Mouse (Mus musculus) lung, postnatal 14 days (tissue): ENCODE measurements around the gene Mobp.

ENCODE experiments used
- DNase-seq: peaks from one replicate; pipeline ENCODE4 v3.0.0; 2021

Gene Mobp

DNA sequence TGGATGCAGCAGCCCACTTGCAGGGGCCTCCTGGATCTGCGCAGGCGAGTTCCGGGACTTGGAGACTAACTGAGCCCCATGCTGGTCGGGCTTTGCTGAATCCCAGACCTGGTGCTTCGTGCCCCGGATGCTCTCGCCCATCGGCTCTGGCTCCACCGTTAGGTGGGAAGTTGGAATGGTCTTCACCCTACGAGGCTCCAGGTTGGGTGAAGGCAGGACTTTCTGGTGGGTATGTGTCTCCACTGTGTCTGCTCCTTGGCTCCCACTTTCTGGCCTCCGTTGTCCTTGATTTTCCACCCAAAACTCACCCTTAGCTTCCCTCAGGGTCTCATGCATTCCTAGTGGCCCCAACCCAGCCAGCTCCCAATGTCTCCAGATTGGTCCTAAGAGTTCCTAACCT, 14.1 kb upstream of the Mobp start:
- no peak for DNase-seq

DNA sequence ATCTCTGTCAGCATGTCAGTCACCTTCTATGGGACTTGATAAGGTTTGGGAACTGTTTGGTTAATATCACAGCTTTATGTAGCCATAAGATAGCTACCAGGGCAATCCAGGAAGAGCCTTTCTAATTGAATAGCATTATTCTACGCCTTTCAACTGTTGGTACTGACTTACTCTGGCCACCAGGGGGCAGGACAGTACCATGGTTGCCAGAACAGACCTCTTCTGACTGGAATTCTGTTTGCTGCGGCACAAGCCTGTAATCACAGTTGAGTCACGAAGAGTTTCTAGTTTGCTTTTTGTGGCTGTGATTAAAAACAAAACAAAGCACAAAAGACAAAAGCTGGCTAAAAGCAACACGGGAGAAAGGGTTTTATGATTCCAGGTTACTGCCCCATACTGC, 8.9 kb upstream of the Mobp start:
- DNase-seq: peak; percentile 84

DNA sequence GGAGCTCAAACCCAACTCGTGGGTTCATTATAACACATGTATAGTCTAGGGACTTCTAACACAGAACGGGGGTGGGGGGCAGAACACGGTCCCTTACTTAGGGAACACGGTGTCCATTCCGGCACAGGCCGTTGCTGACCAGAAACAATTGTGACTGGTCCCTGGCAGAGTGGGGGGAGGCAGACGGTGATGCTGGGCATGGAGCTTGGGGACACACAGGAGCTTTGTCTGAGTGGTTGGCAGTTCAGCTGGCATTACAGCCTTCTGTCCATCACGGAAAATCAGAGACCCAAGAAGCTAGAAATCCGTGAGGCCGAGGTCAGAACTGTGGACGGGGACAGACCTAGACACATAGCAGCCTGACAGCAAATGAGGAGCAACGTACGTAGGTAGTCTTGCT, 5.0 kb upstream of the Mobp start:
- DNase-seq: no peak

DNA sequence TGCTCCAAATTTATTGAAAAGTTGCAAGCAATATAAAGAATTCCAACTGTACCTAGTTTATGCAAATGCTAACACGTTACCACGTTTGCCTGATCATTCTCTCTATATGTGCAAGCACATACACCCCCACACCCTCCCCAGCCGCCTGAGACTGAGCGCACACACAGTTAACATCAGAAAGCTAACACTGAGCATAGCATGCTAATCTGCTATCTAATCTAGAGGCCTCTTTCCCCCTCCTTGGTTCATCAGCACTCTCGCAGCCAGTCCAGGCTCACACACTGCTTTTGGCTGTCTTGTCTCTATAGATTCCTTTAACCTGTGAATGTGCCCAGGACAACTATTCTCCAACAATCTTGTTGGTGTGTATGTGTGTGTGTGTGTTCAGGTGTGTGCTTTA, 1.6 kb downstream of the Mobp start:
- DNase-seq: no peak

DNA sequence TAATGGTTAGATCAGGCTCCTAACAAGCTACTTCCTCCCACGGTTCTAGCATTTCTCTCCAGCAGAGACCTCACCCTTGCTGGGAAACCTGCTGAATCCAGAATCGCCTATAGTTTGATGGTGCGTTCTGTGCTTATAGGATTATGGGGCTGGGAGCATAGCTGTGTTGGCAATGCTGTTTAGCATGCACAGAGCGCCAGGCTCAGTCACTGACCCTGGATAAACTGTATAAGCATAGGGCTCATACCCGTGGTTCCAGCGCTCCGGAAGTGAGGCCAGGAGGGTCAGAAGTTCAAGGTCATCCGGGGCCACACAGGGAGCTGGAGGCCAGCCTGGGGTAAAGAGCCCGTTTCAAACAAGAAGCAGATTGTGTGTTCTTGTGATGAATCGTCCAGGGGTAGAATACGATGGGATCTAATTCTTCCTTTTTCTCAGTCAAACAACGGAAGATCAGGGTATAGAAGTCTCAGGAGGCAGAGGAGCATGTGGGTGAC, 2.4 kb downstream of the Mobp start:
- no peak for DNase-seq

DNA sequence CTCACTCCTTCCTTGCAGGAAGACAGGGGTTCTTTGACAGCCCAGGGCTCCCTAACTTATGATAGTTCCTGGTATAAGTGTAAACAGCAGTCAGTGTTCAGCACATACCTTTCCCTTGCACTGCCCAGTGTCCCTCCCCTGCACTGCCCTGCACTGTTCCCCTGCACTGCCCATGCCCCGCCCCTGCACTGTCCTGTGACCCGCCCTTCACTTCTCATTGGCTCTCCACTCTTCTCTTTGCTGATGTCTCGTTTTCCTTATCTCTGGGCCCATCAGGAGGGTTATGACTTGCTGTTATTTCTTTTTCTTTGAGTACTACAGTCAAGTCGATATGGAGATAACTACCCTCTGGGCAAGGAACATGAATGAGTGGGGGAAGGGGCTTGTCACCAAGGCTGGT, 8.5 kb downstream of the Mobp start:
- no peak for DNase-seq

DNA sequence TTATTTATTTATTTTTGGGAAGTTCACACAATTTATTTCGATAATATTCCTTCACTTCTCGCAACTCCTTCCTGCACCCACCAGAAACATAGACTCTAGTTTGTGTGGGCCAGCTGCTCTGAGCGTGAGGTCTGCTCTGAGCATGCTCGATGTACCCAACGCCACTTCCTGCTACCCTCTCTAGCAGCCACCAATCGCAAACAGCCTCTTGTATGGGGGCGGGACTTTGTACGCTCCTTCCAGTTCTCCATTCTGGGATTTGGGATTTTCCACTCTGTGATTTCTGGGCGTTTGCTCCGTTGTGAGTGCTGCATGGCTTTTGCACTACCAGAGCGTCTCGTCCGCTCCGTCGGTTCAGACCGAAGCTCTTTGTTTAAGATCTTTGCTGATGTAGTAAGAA, 14.4 kb downstream of the Mobp start:
- no peak for DNase-seq

DNA sequence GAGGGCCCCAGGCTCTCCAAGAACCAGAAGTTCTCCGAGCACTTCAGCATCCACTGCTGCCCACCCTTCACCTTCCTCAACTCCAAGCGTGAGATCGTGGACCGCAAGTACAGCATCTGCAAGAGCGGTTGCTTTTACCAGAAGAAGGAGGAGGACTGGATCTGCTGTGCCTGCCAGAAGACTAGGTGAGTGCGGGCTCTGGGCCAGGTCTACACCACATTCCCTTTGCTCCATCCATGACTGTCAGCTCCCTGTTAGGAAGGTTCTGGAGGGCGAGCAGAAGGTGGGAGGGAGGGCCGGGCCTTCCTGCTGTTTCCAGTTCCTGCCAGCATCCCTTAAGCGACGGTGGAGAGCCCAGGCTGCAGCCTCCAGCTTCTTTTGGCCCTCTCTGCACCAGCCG, 18.3 kb downstream of the Mobp start:
- no peak for DNase-seq

DNA sequence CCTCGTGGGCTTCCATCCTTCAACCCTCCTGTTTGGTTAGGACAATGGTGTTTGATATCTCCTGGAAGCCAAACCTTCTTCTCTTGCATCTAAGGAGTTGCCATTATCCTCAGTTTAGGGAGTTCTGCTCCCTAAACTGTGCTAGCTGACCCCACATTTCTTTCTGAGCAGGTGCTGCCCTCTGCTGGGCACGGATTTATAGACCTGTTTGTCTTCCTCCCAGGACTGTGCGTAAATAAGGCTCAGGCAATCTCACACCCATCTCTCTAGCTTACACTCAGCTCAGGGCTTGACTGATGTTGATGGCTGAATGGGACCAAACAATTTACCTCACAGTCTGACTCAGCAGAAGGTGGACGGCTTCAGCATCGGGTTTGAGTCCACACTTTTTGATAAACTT, 21.8 kb downstream of the Mobp start:
- peak; percentile 73 for DNase-seq

DNA sequence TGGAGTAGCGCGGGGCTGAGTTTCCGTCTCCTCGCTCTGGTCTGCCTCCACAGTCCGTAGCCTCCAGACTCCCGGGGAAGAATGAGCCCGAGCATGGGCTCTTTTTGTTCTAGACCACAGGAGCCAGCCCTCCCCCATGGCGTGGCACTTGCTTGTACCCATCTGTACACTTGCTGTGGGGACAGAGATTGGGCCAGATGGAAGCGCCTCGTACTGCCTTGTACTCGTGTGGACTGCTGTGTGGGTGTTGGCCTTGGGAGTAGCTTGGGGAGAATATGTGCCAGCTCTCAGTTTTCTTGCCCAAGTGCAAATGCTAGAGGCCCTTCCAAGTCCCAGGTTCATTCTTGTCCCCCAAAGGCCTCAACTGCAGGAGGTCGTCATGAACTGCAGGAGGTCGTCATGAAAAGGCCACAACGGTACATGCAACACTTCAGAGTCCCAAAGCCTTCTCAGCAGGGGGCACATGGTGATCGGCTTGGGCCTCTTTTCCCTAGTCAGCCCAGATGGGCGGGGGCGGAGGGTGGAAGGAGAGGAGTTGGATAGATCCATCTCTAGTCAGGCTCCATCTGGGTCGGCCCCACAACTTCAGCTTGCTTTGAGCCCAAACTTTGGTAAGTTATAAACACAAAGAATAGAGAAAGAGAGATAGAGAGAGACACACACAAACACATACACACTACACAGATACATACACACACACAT, 25.1 kb downstream of the Mobp start:
- DNase-seq: no peak

DNA sequence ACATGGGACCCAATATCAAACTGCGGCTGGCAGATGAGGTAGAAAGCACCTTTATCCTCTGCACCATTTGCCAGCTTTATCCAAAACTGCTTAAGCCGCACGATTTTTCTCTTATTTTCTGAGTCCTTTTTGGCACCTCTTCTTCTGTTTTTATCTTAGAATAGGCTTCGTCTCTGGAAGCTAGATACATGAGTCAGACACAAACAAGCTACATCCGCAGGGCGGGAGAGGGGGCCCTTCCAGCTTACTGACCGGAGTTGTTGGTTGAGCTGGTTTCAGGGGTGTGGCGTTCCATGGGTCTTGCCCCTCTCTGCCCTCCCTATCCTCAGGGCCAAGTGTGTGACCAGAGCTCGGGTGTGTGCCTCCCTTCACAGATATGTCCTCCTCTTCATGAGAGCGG, 29.3 kb downstream of the Mobp start:
- no peak for DNase-seq

DNA sequence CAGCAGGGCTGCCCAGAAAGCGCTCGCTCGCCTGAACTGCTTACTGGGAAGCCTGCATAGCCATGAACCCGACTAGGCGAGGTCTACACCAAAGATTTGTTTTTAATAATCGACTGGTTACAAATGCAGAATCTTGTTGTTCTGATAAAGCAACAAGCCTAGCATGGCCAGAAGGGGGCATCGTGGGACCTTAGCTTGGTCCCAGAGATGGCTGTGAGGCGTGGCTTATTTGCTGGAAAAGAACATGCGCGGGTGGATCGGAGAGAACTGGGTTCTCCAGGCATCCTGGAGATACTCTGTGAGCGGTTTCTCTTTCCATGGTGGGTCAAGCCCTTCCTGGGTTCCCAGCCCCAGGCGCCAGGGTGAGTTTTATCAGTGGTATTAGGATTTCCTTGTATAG, 35.0 kb downstream of the Mobp start:
- DNase-seq: peak; percentile 30

DNA sequence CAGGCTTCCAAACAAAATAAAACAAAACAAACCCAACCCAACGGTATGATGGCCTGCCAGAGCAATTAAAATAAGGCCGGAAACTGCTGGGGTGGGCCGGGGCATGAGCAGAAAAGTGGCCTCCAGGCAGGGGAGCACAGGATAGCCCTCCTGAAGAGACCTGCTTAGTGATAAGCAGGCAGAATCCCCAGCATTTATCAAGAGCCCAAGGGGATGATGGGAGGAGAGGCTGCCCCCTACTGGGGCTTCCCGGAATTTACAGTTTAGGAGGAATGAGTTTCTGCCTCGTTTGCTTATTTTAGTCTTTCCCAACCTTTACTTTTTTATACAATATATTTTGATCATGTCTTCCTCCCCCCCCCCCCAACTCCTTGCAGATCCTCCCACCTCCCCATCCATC, 37.3 kb downstream of the Mobp start:
- DNase-seq: no peak

DNA sequence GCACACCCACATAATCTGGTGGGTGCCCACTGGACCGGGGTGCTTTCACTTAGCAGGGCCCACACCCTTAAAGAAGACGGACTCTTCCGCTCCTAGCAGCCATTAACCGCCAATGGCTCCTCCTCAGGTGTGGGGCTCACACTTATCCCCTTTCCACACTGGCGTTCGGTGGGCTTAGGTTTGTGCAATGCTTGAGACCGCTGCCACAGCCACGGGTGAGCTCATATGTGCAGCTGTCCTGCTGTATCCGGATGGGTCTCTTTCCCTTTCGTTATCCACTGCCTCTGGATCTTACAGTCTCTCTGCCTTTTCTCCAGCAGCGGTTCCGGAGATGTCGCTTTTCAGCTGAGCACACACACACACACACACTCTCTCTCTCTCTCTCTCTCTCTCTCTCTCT, 41.4 kb downstream of the Mobp start:
- no peak for DNase-seq

DNA sequence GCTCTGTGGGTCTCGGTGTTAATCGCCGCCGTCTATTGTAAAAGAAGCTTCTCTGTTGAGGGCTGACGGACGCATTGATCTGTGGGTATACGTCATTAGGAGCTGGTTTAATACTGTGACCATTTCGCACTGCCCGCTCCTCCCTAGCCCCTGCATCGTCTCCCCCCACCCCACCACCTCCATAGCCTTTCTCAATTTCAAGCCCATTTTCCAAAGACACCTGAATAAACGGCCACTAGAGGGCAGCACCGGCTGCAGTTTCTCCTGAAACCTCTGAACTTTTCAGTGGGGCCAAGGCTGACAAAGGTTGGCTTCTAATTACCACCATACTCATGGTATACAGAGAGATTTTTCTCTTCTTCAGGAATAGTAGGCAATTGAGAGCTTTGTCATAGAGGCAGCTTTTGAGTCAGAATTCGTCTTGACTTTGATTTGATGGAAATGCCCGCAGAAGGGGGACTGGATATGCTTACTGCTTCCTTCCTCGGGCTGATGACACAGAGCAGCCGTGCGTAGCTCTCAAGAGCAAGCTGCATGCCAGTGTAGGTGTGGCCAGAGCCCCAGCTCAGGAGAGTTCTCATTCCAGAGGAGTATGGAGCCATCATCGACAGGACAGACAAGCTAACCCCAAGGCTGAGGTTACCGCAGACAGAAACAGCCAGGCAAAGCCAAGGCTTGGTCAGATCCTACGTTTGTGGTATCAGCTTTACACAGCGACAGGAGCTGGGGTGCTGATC, 42.0 kb downstream of the Mobp start:
- peak; percentile 91 for DNase-seq

DNA sequence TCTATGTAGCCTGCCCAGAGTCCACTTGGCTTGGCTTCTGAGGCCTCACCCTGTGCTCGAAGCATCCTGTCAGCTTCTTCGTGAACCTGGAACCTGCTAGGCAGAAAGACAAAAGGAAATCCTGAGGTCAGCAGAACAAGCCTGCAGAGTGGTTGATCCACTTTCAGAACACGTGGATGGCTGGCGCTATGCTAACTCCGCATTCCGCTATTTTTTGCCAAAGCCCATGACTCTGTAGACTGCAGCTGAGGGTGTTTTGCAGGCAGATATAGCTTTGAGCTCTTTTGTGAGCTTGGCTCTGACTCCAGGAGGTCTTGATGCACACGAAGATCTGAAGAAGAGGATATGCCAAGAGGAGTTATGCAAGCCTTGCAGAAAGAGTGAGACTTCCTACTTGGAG, 43.2 kb downstream of the Mobp start:
- no peak for DNase-seq

DNA sequence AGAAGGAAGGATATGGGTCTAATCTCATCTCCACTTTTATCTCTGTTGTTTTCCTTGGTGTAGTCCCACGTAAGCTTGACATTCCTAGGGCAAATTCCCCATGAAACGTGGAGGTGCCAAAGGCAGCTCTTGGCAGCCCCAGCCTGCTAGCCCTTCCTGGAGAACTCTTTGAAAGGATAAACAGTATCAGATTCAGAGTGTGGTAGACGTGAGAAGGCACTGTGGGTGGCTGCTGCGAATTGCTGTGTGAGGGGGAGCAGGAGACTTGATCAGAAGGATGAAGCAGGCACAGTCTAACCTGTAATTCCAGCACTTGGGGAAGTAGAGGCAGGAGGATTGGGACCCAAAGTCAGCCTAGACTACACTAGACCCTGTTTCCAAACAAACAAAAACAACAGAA, 51.4 kb downstream of the Mobp start:
- DNase-seq: no peak

DNA sequence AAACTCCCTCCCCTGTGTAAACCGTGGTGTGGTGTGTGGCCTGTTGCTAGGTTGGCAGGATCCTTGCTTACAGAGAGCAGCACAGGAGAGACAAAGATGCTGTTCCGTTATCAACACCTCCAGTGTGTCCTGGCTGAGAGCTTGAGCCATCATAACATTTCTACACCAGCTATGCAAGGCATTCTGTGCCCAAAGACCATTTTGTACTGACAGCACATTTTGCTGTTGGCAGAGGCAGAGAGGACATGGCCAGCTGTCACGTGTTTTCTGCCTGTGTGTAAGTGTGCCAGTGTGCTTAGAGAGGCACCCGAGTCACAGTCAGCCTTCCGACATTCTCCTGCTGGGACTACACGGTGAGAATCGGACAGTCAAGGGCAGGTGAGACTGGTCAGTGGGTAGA, 52.2 kb downstream of the Mobp start:
- no peak for DNase-seq

DNA sequence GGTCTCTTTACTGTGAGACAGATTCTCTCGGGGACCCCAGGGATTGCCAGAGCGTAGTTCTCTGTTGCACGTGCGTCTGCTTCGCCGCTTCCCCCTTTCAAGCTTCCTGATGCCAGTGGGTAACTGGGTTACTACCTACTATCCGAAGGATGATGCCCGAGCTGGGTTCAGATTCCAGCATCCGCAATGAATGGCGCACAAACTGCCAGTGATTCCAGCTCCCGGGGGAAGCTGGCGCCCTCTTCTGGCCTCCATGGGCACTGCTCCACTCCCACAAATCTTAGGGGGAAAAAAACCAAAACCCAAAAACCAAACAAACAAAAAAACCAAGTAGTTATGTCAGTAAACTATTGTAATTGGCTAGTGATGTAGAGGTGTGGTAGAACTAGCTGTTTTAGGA, 53.2 kb downstream of the Mobp start:
- DNase-seq: peak; percentile 7

DNA sequence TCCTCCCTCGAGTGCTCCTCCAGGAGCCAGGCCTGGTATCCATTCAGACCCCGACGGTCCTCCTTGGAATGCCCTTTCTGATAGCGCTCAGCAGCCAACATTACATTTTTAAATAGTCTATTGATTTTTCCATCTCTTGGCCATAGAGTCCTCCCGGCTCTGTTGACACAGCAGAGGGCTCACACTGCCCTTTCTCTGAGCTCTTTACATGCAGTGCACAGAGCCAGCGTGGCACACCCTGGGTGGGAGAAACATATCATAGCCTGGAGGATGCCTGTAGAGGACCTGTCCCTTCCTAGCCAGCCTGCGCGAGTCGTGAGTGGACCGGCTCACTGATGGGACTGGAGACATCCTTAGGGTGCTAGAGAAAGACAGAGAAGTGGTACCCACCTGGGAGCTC, 54.4 kb downstream of the Mobp start:
- no peak for DNase-seq

DNA sequence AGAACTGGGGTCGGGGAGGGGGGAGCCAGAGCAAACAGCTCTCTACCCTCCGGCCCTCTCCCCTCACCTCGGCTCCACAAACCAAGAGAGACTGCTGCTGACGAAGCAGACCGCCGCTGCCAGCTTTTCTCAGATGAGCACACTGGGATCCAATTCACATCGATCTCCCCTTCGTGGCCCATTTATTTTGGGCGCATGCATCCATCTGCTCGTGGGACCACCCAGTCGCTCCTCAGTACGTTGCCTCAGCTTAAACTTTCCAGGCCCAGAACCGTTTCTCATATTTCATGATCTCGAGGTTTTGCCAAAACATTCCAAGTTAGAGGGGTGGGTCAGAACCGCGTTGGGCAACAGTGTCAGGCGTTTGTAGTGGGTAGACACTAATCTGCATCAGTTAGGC, 57.4 kb downstream of the Mobp start:
- DNase-seq: no peak

DNA sequence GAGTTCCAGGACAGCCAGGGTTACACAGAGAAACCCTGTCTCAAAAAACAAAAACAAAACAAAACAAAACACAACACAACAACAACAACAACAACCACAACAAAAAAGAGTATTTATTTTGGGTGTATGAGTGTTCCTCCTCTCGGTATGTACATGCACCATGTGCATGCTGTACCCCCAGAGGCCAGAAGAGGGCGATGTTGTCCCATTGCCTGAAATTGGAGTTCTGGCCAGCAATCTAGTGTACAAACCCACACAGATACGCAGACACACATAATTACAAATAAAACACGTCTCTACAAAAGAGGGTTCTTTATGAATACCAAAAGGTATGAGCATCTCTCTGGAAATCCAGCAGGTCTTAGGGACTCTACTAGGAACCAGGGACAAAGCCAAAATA, 60.6 kb downstream of the Mobp start:
- DNase-seq: no peak

DNA sequence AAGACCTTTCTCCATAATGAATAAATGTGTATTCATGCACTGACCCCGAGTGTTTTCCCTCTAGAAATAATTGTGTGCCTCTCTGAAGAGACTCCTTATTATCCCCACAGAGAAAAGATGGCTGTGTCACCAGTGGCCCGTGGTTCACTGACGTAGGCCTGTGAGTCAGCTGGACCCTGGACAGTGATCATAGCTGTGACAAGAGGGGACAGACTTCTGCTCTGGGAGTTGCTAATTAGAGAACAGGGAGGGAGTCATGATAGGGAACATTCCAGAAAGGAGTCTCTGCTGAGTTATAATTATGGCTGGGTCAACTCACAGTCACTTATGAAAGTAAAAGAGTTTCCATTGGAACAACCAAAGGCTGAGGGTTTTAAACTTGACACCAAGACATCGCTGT, 61.4 kb downstream of the Mobp start:
- no peak for DNase-seq

DNA sequence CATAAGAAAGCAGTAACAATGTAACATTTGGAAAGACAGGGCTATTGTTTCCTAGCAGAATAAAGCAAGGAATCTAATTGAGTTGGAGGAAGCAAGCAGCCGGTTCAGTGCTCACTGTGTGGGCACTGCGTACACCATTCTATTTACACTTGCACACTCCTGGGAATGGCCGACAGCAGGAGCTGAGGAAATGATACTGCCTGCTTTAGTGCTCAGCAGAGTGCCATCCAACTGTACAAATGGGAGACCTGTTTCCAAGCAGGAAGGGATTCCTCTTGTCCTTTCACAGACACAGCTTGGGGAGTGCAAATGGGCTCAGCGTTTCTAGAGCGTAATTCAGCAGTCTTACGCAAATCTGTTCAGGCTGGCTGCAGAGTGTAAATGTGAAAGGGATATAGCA, 63.4 kb downstream of the Mobp start:
- DNase-seq: no peak

DNA sequence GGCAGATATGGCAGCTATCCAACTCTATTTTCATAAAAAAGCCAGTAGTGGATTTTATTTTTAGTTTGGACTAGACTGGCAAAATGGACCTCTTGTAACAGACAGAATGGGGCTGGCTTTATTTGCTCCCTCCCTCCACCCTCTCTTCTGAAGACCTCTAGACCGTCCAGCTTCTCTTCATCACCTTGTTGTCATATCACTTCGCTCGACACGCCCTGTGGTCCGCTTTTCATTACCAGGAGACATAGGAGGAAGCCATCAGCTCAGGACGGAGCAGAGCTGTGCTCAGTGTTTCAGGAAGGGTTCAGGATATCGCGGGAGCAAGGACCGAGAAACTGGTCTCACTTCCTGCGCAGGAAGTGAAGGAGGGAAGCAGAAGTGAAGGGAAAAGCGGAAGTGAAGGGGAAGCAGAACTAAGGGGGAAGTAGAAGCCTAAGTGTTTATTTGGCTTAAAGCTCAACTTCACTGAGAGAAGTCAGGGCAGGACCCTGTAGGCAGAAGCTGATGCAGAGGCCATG, 65.5 kb downstream of the Mobp start:
- DNase-seq: no peak
